Mouse (Mus musculus) bone marrow, adult 2 months (tissue): Measurements from ENCODE around the gene Tmed2.
A peak's percentile ranks its signal among the peaks of the same experiment; 100 is the strongest.

Source experiments
- CTCF ChIP-seq: fragments of 200-500 bp; IDR thresholded peaks from 2 replicates; pipeline ENCODE4 v1.5.1; 2011; ENCODE audit warnings: low read length, control low read depth; ENCODE audit not compliant: control insufficient read depth, insufficient read depth
- POLR2A ChIP-seq: fragments of 200-500 bp; IDR thresholded peaks from 2 replicates; pipeline ENCODE4 v1.6.1; 2011; ENCODE audit warnings: low read depth, mild to moderate bottlenecking, control low read depth, low read length, borderline replicate concordance; ENCODE audit not compliant: control insufficient read depth

DNA sequence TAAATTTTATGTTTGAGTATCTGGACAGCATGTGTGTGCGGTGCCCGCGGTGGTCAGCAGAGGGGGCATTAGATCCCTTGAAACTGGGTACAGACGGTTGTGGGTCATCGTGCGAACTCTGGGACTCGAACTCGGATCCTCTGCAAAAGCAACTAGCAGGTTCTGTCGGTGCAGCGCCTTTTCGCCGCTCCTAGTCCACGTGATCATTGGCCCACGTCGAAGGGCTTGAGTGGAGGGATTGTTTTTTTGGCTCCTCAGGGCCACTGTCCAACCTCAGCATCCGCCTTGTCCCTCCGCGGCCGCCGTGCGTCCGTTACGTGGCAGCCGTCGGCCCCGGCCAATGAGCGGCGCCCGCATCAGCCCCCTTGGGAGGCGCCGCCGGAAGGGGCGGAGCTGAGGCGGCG lies at the start of gene Tmed2:
- TF ChIP-seq CTCF (peak; percentile 21; the same call in 1 of the 2 replicates), POLR2A (no peak)
